Mouse (Mus musculus) erythroid progenitor cell, adult 5-6 weeks (primary cell): ENCODE results near the gene Samd14. TPM values are rescaled to one million over a fixed set of nuclear protein-coding genes. Genes with fewer than 3 reads are reported as not detected.

Experiments used
- ATAC-seq: replicated peaks from 2 replicates; pipeline ENCODE4 v1.8.0; 2016; ENCODE audit warnings: moderate number of reproducible peaks, mild to moderate bottlenecking, moderate TSS enrichment, inconsistent platforms; ENCODE audit not compliant: poor library complexity, low FRiP score, severe bottlenecking
- total RNA-seq, 2 experiments: library from RNA; stranded (forward) in 1 of 2; stranded (reverse) in 1 of 2; fragments of 150-400 nt in 1 of 2; fragments of 186-747, 209-891 nt in 1 of 2; gene quantifications; 2 replicates each; pipeline versions ENCODE4 v1.2.3 to v1.2.4; 2015 to 2017; ENCODE audit warnings: low replicate concordance in 2 of 2

Gene Samd14
- total RNA-seq, 2 experiments from 2014 or later, result 99.2 to 103 TPM

GRCm38 (mm10) chr11:95056768-95057501 lies 47.3 kb downstream of the Samd14 start:
- no peak for ATAC-seq

DNA sequence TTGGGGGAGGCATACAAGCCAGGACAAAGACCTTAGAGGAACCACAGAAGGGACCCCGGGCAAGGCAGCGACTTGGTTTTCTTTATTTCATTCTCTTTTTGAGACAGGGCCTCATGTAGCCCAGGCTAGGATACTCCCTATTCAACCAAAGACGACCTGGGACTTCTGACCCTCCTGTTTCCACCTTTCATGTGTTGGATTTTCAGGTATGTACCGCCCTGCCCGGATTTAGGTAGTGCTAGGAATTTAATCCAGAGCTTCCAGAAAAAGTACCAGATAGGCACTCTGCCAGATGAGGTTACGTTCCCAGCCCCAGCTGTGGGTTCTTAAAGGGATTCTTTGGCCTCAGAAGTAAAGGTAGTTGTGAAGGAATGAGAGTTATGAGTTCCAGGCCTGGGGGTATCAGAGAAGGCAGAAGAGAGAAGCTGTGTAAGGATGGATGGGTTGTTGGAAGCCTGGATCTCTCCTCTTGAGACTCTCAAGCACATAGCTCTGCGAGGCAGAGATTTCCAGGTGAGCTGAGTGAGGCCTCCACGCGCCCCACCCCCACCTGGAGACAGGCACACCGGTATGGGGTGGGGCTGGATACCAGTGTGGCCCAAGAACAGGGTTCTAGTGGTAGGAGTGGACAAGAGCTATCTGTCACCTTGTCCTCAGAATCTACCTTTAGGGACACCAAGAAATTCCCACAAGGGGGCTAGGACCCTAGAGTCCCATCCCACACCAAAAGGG lies 59.7 kb downstream of the Samd14 start:
- no peak for ATAC-seq

GRCm38 (mm10) chr11:95070140-95071107 lies 60.7 kb downstream of the Samd14 start:
- ATAC-seq, result no peak

DNA sequence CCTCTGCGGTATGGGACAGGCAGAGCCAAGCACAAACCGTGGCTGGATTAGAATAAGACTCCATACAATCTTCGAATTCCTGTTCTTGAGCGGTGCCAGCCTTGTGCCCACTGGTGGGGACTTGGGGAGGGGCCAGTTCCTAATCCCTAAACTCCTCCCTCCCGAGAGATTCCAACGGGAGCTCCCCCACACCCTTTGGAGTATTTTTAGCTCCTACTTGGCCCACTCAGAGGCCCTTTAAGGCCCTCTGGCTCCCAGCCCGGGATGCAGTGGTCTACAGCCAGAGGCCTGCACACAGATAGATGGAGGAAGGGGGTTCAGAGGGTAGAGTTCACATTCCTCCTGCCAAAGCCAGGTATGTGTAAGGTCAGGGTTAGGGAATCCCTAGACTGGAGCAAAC lies 61.6 kb downstream of the Samd14 start:
- ATAC-seq, result no peak

- ATAC-seq, result no peak
These were observed 62.5 kb downstream of the Samd14 start for GRCm38 (mm10) chr11:95072136-95072535.

DNA sequence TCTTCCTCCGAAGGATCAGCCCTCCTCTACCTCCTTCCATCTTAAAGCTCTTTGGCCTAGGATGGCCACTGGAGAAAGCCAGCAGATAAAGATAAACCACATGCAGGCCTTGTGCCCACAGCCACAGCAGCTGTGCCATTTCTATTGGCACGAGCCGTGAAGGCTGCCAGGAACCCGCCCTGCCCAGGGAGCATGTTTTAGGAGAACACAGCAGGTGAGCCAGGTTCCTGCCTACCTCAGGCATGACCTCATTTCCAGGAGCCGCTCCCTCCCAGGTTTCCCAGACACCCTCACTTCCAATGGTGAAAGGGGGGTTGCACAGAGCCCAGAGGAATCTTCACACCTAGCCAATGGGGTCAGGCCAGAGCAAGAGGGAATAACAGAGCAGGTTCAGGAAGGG lies 63.1 kb downstream of the Samd14 start:
- no peak for ATAC-seq

DNA sequence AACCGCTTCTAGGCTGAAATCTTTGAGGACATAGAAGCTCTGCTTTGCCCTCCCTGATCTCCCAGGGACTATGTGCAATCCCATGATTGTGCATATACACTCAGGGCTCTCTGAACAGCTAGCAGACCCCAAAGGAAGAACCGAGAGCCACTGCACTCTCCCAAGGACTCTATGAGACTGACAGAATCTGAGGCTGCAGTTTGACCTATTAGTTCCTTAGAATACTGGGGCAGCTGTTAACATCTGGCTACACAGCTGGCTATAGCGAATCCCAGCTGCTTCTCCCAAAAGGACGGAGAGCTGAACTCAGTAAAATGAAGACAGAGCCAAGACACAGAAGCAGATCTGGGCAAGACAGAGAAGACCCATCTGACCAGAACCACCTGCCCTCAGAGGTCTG lies 64.2 kb downstream of the Samd14 start:
- no peak for ATAC-seq

DNA sequence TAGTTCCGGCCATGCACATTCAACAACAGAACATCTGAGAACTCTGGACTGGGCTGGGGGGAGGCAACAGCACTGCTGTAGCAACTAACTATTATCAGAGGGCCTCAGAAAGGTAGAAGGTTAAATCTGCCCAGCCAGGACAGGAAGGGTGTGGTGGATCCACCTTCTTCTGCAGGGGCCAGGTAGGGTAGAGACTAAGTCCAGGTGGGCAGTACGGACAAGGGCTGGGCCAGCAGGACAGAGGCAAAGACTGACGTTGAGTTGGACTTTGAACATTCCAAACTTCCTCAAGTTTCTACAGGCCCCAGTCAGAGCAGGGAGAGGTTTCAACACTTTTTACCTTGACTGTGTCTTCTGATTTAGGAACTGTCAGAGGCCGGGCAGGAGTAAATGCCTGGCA lies 65.0 kb downstream of the Samd14 start:
- no peak for ATAC-seq

GRCm38 (mm10) chr11:95075197-95076040 lies 65.7 kb downstream of the Samd14 start:
- no peak for ATAC-seq

Other genes with a start within 250 kb of the Samd14 start
- not detected in 2 replicates for gene Tmem92, start 227.2 kb upstream of the Samd14 start, total RNA-seq (2015; ENCODE audit: low replicate concordance)
- gene Tmem92, start 227.2 kb upstream of the Samd14 start, total RNA-seq (2017; ENCODE audit: low replicate concordance), result not detected in 2 replicates
- gene Col1a1, start 73.7 kb upstream of the Samd14 start, total RNA-seq (2015; ENCODE audit: low replicate concordance), result 1.4 and 2.1 TPM in 2 replicates
- gene Col1a1, start 73.7 kb upstream of the Samd14 start, total RNA-seq (2017; ENCODE audit: low replicate concordance), result 0.90 and 1.9 TPM in 2 replicates
- gene Hils1, start 42.3 kb upstream of the Samd14 start, total RNA-seq (2015; ENCODE audit: low replicate concordance), result not detected in 2 replicates
- not detected in 2 replicates for gene Hils1, start 42.3 kb upstream of the Samd14 start, total RNA-seq (2017; ENCODE audit: low replicate concordance)
- gene Sgca, start 33.6 kb upstream of the Samd14 start, total RNA-seq (2015; ENCODE audit: low replicate concordance), result not detected in 2 replicates
- not detected in 2 replicates for gene Sgca, start 33.6 kb upstream of the Samd14 start, total RNA-seq (2017; ENCODE audit: low replicate concordance)
- gene Ppp1r9b, start 18.8 kb upstream of the Samd14 start, total RNA-seq (2015; ENCODE audit: low replicate concordance), result 59.5 and 71.4 TPM in 2 replicates
- 98.2 and 125 TPM in 2 replicates for gene Ppp1r9b, start 18.8 kb upstream of the Samd14 start, total RNA-seq (2017; ENCODE audit: low replicate concordance)
- 8.3 and 8.4 TPM in 2 replicates for gene Pdk2, start 31.5 kb downstream of the Samd14 start, total RNA-seq (2015; ENCODE audit: low replicate concordance)
- gene Pdk2, start 31.5 kb downstream of the Samd14 start, total RNA-seq (2017; ENCODE audit: low replicate concordance), result 2.3 and 3.2 TPM in 2 replicates
- gene Itga3, start 66.9 kb downstream of the Samd14 start, total RNA-seq (2015; ENCODE audit: low replicate concordance), result not detected in 2 replicates
- gene Itga3, start 66.9 kb downstream of the Samd14 start, total RNA-seq (2017; ENCODE audit: low replicate concordance), result 0.13 TPM in 1 of 2 replicates, not detected in the other
- not detected in 2 replicates for gene Dlx3, start 110.2 kb downstream of the Samd14 start, total RNA-seq (2015; ENCODE audit: low replicate concordance)
- gene Dlx3, start 110.2 kb downstream of the Samd14 start, total RNA-seq (2017; ENCODE audit: low replicate concordance), result not detected in 2 replicates
- gene Dlx4, start 136.4 kb downstream of the Samd14 start, total RNA-seq (2015; ENCODE audit: low replicate concordance), result not detected in 2 replicates
- not detected in 2 replicates for gene Dlx4, start 136.4 kb downstream of the Samd14 start, total RNA-seq (2017; ENCODE audit: low replicate concordance)